Mouse (Mus musculus): ENCODE measurements around the gene Gm9857.

The Gm9857 gene

DNA sequence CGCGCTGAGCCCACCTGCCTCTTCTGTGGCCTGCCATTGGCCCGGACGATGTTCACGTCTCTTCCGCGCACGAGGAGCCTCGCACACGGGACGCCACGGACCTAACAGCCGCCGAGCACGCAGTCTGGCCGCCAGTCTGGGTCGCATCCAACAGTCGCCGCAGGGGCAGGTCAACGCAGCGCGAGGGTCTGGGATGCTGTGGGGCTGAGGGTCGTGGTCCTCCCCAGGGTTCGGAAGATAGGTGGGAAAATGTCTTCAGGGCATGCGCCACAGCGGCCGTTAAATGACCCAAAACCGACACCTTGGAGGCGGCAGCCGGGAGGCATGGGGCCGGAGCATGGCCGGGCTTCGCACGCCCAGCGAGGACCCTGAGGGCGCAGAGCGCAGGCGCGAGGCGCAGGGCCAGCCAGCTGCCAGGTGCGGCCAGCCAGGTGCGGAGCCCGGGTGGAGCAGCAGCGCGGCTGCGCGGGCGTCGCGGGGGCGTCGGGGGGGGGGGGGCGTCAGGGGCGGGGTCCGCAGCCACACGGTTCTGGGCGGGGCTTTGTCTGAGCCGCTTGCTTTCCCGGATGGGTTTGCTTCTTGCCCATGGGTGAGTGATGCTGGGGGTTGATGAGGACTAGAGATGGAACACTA, at the start of gene Gm9857:
Gene Gm9857 (minus strand): TSS at position 445 of the 633 bp plus-strand sequence.
- no peak for DNase-seq (ENCODE audit: low spot score in 2 of 2)

DNA sequence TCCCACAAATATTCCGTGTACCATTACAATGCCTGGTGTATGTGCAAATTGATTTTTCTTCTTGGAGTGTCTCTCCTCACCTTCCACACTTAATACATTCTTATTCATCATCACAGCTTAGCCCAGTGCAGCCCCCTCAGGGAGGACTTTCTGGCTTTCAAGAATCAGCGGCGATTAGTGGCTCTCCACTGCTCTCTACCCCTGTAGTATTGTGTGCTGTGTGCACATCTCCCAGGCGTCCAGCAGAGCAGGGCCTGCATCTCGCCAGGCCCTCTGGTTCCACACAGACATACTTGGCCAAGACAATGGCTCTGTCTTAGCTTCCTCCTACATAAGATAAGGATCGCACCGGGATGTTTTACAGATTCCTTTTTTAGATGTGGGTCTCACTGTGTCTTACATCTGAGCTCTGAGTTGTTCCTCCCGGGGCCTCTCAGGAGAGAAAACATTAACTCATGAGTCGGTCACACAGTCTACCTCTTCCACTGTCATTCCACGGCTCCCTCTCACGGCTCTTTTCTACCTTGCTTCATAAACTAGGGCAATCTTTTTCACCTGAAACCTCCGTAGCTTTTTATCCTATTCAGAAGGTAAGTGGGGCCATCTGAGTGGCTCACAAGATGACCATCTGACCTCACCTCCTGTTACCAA, 46.9 kb upstream of the Gm9857 start:
- DNase-seq (ENCODE audit: low spot score in 2 of 2), result no peak

DNA sequence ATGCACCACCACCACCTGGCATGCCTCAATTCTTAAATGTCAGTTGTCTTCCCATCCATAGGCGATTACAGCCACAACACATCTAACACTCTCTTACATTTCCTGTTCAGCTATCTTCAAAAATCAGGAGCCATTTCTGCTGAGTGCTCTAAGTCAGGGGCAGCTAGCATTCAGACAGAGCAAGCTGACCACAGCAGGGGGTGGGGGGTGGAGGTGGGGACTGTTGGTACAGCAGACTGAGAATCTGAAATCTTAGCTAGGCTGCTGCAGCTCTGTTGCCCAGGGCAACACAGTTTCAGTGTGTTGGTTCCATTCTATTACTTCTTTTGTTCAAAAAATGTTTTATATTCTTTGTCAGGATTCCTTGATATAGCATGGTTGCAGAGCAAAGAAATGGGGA, 46.3 kb upstream of the Gm9857 start:
- DNase-seq (ENCODE audit: low spot score in 2 of 2), result no peak

DNA sequence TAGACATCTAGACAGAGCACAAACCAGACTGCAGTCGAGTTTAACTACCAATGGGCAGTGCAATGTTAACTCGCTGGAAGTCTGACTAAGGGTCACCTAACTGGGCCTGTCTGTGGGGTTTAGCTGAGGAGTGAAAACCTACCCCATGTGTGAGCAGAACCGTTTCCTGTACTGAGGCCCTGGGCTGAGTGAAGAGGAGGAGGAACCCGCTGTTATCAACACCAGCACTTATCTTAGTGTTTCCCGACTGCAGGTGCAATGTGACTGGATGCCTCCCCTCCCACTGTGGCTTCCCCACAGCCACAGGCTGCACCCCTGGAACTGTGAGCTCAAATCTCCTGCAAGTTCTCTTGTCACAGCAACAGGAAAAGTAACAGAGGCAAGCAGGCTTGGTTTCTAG, 43.7 kb upstream of the Gm9857 start:
- no peak for DNase-seq (ENCODE audit: low spot score in 2 of 2)

DNA sequence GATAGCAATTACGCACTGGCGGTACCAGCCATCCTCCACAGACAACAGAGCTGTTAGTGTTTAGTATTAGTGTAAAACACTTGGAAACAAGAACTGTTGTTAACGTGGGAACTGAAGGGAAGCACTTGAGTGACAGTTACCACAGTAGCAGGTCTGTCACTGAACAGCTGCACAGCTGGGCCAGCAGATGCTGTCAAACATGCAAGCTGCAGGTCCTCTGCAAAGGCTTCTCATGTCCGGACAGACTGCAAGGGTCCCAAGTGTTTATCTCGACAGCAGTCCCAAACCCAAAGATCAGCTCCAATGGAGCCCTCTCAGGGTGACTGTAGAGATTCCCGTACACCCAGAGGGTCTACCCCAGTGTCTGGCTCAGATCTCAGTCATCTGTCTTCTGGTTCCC, 41.7 kb upstream of the Gm9857 start:
- DNase-seq (ENCODE audit: low spot score in 2 of 2), result no peak

DNA sequence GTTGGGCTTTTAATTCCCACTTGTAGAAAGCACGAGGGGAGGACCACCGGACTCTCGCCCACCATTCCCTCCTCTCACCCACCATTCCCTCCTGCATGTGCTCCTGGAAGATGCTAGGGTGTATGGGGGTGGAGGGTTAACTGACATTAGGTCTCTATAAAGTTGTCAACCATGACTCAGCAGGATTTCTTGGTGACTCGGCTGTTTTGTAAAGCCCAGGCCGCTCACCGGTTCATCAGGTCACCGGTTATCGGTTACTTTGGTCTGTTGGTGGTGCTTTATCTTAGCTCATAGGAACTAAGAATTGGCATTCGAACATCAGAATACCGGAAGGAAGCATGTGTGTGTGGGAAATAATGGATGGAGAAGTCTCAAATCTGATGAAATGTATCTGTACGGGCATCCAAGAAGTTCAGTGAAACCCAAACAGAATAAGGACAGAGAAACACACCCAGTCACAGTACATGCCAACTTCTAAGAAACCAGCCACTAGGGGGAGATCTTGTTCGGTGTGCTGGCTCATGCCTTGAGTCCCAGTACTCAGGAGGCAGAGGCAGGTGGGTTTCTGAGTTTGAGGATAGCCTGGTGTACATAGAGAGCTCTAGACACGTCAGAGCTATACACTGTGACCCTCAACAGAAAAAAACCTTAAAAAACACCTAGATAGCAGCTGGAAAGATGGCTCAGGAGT, 37.2 kb upstream of the Gm9857 start:
- DNase-seq (ENCODE audit: low spot score in 2 of 2), result no peak

DNA sequence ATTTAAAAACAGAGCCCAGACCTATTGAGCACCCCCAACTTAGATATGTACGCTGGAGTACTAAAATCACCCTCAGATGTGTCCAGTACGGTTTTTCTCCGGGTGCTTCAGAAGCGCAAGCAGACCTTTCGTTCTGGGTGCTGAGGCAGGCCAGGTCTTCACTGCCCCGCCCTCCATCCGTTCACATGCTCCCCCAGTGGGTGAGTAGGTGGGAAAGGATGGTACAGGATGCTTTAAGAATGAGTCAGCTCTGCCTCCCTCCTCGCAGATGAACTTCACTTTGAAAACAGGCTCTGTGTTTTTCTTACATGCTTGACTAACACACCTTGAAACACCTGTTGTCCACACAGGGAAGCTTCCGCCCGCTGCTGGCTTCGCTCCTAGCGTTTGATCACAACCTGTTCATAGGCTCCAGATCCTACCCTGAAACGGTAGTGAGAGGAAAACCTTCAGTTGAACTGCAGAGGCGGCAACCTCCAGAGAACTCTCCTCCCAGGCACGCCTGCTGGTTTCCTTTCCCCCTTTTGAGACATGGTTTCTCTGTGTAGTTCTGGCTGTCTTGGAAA, 34.8 kb upstream of the Gm9857 start:
- no peak for DNase-seq (ENCODE audit: low spot score in 2 of 2)

DNA sequence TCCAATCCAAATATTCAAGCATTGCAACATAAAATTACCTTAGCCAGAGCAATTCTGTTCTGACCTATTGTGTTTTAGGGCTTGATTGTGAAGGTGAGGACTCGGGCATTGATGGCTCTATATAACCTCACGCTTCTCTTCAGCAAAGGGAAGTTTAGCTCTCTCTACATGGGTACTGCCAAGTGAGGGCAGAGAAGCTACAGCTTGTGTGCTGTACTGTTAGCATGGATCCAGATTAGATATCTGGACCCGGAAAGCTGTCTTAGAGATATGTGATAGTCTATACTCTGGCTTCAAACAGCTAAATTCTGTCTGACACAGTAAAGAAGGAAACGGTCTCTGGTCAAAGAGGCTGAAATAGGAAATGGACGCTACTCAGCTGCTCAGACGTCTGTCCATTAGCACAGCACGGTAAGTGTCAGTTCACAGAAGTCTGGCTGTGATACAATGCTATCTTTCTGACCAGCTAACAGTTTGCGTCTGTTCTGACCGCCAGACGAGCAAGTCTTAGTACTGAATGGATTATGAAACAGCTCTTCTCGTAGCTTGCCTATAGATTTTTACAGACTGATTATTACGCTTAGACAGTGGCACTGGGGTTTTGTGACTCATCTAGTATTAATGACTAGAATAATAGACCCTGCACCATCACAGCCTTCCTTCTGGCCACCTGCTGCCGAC, 33.9 kb upstream of the Gm9857 start:
- DNase-seq (ENCODE audit: low spot score in 2 of 2), result no peak

DNA sequence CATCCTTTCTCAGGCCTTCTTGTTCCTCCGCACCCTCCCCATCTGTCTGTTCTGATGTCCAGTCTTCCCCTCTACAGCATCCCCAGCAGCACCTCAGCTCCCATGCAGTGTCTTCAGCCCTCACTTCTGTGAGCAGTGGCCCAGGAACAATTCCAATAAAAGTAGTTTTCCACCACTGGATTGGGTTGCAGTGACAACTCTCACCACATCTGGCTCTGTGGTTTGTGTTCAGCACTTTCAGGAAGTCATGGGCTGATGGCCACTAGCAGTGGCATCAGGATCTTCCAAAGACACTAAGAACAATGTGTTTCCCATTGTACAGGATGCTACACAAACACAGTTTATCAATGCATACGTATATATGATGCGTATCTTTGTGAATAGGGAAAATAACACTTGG, 25.8 kb upstream of the Gm9857 start:
- no peak for DNase-seq (ENCODE audit: low spot score in 2 of 2)

DNA sequence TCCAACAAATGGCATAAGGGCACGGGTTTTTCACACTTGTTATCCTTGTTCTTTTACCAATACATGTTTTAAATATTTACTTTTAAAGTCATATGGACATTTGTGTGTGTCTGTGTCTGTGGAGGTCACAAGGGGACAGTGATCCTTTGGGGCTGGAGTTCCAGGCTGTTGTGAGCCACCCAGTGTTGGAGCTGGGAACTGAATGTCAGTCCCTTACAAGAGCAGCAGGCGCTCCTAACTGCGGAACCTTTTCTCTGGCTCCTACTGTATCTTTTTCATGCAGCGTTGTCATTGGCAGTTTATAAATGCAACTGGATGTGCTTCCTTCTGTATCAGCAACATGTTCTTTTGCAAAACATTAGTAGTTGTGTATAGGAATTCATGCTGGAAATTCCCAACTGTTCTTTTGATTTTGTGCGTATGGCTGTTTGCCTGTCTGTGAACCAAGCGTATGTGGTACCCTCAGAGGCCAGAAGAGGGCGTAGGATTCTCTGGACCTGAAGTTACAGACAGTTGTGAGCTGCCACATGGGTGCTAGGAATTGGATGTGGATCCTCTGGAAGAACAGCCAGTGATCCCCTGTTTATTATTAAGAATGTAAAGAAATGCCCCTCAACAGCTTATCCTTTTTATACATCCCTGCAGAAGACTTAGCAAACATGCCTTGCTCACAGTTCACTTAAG, 24.3 kb upstream of the Gm9857 start:
- DNase-seq (ENCODE audit: low spot score in 2 of 2), result no peak

DNA sequence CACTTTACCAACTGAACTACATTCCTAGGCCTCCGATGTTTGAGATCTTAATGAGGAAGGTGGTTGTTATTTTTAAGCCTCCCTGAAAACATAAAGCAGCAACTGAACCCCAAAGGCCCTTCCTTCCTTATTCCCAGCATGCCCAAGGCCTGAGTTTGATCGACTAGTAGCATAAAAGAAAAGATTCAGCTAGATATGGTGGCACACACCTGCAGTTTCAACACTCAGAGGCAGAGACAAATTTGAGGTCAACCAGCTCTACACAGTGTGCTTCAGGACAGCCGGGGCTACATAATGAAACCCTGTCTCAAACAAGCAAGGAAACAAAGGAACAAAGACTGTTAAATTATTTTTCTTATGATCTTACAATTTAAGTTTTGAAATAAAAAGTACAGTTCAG, 23.5 kb upstream of the Gm9857 start:
- no peak for DNase-seq (ENCODE audit: low spot score in 2 of 2)

DNA sequence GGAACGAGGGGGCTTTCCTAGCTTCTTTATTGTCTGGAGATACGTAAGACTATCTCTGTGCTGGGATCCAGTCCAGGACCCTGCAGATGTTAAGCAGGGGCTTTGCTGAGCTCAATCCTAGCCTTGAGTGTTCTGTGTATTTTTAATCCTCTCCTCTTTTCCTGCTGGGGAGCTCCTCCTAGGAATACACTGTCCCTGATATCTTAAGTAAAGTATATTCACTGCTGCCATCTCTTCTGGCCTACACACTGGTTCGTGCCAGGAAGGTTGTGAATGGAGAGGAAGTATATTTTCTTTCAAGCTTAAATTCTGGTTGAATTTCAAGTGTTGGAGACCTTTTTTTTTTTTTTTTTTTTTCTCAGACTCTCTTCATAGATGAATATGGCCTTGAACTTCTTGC, 23.0 kb upstream of the Gm9857 start:
- no peak for DNase-seq (ENCODE audit: low spot score in 2 of 2)

DNA sequence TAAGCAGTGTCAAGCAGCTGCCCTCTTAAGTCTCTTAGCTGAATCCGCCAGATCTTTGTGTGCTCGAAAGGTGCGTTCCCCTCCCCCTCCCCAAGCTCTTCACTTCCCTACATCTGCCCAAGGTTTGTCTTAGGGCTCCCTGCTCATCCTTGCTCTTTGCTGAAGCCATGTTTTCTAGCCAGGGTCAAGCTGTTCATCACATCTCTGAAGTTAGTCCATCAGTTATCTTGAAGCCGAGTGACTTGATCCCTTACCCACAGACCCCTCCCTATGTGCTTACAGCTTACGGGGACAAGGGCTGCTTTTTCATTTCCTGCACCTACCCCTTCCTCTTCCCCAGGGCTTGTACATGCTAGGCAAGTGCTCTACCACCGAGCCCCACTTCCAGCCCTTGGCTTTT, 21.4 kb upstream of the Gm9857 start:
- no peak for DNase-seq (ENCODE audit: low spot score in 2 of 2)

DNA sequence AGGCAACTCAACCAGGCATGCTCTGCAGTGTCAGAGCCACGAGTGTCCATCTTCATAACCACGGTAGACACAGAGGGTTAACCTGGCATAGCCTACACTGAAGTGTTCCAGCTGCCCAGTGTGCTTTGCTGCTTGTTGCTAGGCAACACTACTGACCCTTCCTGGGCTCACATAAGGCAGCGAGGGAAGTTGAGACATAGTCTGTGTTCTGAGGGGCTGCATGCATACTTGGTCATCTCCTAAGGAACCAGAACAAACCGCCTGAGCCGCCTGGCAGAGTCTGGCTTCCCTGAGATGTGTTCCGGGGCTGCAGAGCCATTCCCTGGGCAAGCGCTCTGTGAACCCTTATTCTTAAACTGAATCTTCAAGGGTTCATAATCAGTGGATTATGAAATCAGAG, 21.0 kb upstream of the Gm9857 start:
- no peak for DNase-seq (ENCODE audit: low spot score in 2 of 2)

DNA sequence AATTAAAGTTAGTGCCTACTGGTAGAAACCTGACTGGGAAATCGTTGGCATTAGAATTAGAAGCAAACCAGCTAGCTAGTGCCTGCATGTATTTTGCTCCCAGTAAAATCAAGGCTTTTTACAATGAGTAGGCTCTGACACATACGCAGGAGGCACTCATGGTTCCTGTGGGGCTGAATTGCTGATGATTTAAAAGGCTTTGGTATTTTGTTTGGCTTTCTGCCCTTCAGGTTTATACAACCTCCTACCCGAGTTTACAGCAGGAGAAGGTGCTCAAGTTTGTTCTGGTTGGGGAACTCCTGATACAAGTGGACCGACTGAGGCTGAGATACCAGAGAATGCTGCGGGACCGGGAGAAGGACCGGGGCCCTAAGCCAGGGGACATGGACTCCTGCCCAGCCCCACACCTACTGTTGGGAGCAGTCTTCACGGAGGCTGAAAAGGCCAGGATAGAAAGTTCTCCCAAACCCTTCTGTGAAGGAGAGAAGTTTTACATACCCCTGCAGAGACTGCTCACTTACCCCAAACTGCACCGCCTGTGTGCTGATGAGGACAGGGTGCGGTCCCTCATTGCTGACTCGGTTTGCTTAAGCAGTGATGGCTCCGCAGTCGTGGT, 19.5 kb upstream of the Gm9857 start:
- no peak for DNase-seq (ENCODE audit: low spot score in 2 of 2)

DNA sequence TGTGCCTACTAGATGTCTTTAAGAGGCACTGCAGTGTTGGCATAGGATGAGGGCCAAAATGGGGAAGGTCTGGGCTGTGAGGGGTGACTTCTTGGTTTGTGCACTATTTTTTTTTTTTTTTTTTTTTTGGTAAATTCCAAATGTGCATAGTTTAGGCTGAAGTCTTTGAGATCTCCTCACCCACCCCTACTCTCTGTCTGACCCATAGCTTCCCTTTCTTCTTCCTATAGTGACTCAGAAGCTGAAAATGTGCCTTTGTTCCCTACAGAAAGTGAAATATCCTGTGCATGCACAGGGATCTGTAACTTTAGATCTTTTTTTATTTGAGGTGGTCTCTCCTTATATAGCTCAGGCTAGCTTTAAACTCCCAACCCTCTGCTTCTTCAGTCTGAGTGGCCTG, 17.7 kb upstream of the Gm9857 start:
- DNase-seq (ENCODE audit: low spot score in 2 of 2), result no peak

DNA sequence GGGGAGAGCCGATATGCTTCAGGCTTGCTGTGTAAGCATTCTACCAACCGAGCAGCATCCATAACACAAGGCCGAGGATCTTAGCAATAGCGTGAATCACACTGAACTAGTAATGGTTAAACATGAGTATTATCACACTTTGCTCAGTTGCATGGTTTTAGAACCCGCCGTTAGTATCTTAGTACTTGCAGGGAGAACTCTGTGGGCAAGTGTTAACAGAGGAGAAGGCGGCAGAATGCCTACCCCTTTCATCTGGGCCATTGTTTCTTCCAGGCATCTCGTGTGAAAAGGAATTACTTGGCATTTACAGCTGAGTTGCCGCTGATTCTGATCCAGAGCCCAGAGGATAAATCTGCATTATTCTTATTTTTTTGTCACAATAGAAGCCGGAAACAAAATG, 751 bp upstream of the Gm9857 start:
- DNase-seq (ENCODE audit: low spot score in 2 of 2), result no peak

DNA sequence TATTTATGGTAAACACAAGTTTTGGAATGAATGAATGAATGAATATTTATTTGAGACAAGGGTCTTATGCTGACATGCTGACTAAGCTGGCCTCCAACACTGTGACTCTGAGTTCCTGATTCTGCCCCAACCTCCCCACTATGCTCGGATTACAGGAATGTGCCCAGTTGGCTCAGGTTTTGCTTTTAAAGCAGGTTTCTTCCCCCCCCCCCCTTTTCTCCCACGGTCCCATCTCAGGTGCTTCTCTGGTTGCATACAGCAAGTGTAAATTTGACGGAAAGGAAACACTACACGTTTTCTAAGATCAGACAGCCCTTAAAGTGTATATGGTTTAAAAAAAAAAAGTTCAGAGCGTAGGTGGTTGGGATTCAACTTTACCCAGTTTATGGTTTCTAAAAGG, 672 bp downstream of the Gm9857 start, which contains the start of gene Henmt1:
Gene Henmt1 (plus strand): TSS at position 301 of the 400 bp plus-strand sequence.
- DNase-seq (ENCODE audit: low spot score in 2 of 2), result no peak

DNA sequence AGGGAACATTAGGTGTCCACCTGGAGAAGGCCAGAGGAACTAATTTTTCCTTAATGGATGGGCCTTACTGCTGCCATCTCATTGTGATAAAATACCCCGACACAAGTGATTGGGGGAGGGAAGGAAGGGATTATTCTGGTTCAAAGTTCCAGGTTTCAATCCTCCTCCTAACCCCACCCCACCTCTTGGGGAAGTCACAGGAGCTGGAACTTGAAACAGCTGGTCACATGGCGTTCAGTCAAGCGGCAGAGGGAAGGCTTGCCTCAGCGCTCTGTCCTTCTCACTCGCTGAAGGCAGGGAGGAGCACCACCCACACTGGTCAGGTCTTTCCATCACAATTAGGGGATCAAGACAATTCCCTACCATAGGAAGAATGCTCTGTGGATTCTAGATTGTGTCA, 1.6 kb downstream of the Gm9857 start:
- DNase-seq (ENCODE audit: low spot score in 2 of 2), result no peak

DNA sequence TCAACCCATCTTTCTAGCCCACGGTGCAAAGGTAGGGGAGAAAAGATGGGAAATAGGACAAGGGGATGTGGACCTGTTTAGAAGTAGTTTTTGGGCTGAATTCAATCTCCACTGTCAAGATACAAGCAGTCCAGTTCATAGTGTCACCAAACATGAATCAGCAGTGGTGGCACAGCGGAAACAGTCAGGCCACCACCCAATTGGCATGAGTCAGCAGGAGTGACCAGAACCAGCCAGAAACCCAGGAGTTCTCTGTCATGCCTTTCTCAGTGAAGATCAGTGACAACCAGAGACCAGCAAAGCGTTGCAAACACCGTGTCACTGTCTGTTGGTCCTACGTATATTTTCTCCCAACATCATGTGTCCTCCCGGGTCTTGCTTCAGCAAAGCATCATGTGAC, 6.7 kb downstream of the Gm9857 start:
- no peak for DNase-seq (ENCODE audit: low spot score in 2 of 2)

DNA sequence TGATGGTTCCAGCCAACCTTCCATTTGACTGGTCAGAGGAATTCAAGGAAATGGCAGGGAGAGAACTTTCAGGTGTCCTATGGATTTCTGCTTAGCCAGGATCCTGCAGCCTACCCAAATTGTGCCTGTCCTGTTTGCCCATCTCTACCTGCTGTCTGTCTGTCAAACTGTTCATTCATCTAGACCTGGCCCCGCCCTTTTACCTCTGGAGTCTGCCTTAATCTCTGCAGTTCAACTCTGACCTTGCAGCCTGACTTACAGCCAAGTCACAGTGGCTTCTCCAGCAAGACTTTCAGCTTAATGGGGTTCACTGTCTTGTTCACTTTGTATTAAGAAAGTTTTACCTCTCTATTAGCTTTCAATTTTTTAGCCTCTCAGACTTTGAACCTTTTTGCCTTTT, 13.9 kb downstream of the Gm9857 start:
- no peak for DNase-seq (ENCODE audit: low spot score in 2 of 2)
